Mouse (Mus musculus) urinary bladder, postnatal 36 days (tissue): ENCODE measurements around the gene Mup11.
"Not testable (repeated sequence)": the region's sequence is repeated elsewhere in the genome, so short reads cannot be mapped to it uniquely, and the experiment has no call there.

Source experiments
- DNase-seq, 2 experiments: peaks; one replicate each; pipeline ENCODE4 v3.0.0; 2022; ENCODE audit warnings: low spot score in 2 of 2, mixed read lengths in 1 of 2

Gene Mup11

DNA sequence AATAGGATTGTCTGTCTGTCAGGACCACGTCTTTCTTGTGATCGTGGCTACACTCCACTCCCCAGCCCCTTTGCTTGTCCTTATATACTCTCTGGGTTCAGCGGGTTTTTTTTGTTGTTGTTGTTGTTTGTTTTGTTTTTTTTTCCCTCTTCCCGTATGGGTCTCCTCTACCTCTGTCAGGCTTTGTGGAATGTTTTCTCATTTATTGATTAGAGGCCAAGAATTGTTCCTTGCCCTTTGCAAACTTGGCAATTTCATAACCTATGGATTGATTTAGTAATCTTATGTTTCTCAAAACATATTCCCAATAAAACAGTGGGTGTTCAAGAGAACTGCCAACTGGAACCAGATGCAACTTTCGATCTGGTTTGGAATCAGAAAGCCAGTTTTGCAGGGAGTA is at the start of gene Mup11:
TSS of gene Mup11 (minus strand) at position 101 of the 400 bp plus-strand sequence.
- not testable (repeated sequence) for DNase-seq
